Mouse (Mus musculus) heart, embryonic 13.5 days (tissue): ENCODE measurements around the gene Agap1. TPM values are rescaled to one million over a fixed set of nuclear protein-coding genes. Genes with fewer than 3 reads are reported as not detected.

Source experiments
- ATAC-seq: fragments of 200-750 bp; cut with Nextera tagmentation; 2 replicates; pipeline ENCODE4 v1.8.0; 2017; ENCODE audit warnings: moderate TSS enrichment; ENCODE audit not compliant: insufficient number of reproducible peaks, low FRiP score, low TSS enrichment; ENCODE audit errors: extremely low read depth
- H3K27ac ChIP-seq: fragments of 300-500 bp; sonication (generic); replicated peaks from 2 replicates; pipeline ENCODE4 v1.5.1; 2015; ENCODE audit warnings: moderate library complexity, mild to moderate bottlenecking, inconsistent platforms
- H3K27me3 ChIP-seq: fragments of 300-500 bp; sonication (generic); replicated peaks from 2 replicates; pipeline ENCODE4 v1.6.1; 2015; ENCODE audit warnings: mild to moderate bottlenecking, inconsistent platforms
- H3K36me3 ChIP-seq: fragments of 300-500 bp; sonication (generic); 2 replicates; pipeline ENCODE4 v1.6.1; 2015; ENCODE audit warnings: mild to moderate bottlenecking, inconsistent platforms
- H3K4me1 ChIP-seq: fragments of 300-500 bp; sonication (generic); 2 replicates; pipeline ENCODE4 v1.6.1; 2015; ENCODE audit warnings: inconsistent platforms
- H3K4me2 ChIP-seq: fragments of 300-500 bp; sonication (generic); 2 replicates; pipeline ENCODE4 v1.6.1; 2015; ENCODE audit warnings: inconsistent platforms, mild to moderate bottlenecking, moderate library complexity
- H3K4me3 ChIP-seq: fragments of 300-500 bp; sonication (generic); 2 replicates; pipeline ENCODE4 v1.5.1; 2015; ENCODE audit warnings: moderate library complexity, mild to moderate bottlenecking, inconsistent platforms
- H3K9ac ChIP-seq: fragments of 300-500 bp; sonication (generic); 2 replicates; pipeline ENCODE4 v1.6.1; 2015; ENCODE audit warnings: inconsistent platforms, mild to moderate bottlenecking, moderate library complexity
- H3K9me3 ChIP-seq: fragments of 300-500 bp; sonication (generic); 2 replicates; pipeline ENCODE4 v1.6.1; 2016; ENCODE audit warnings: inconsistent platforms
- WGBS: fragments of 180-500 bp; shearing (Covaris S2); methylation state at CpG from one replicate; pipeline ENCODE4 v1.1.7; 2015; ENCODE audit warnings: mixed read lengths; 5-methylcytosine and 5-hydroxymethylcytosine counted together
- polyA plus RNA-seq: library from polyadenylated mRNA; unstranded; fragments of >200 nt; fragmentation: Nextera tagmentation; extraction: Ambion mirVana; gene quantifications from 2 replicates; pipeline ENCODE4 v1.2.1, GENCODE M21; 2015

Gene Agap1
- polyA plus RNA-seq, 1 experiment from 2014 or later, result 7.1 TPM

DNA sequence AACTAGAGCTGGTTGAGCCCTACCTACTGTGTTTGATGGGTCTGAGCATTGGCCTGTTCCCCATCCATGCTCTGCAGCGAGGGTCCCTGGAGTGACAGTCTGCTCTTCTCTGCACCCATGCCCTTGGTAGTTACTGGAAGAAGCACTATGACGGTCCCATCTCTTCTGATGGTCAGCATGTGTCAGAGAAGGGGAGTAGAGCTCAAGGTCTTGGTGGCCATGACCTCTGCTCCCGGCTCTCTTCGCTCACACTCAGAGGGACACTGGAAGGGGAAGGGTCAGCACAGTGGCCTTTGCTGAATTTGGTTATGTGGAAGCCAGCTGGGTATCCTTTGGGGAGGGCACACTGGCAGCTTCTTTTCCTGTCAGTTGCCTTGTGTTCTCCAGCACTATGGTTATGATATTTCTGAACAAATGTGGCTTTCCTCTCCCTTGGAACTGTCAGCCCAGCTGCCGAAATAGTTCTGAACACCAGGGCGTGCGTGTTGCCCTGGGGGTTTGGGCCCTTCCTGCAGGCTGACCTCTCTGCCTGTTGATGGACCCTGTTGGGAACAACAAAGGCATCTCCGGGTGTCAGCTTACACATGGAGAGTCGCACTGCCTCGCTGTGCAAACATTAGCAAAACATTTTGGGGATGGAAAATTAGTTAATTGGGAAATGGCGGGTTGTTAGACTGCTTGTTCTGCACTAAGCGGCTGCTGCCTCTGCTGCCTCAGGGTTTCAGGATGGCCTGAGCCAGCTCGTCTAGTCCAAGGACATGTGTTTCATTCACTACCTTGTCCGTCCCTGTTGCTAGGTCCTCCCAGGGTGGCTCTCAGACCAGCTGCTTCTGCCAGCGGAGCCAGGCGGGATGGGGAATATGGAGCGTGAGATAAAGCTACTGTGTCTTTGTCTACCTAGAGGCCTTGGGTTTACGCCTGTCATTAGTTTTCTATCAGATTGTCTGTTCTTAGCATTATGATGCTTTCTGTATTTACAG is 93.2 kb downstream of the Agap1 start:
- H3K4me3 ChIP-seq, result no peak overlapping the region
- no peak overlapping the region for H3K4me2 ChIP-seq
- no peaks in the 10 kb centered on the region for H3K27me3 ChIP-seq
- no peaks in the 10 kb centered on the region for H3K9me3 ChIP-seq
- no peak overlapping the region for H3K27ac ChIP-seq
- H3K4me1 ChIP-seq, result peaks cover 56% of the 10 kb centered on the region
- no peak overlapping the region for H3K9ac ChIP-seq
- no peak for ATAC-seq
- 67% methylated on average over 18 of the region's 18 CpGs for WGBS
- H3K36me3 ChIP-seq, result no peaks in the 10 kb centered on the region

- H3K4me3 ChIP-seq, result no peak overlapping the region
- no peak overlapping the region for H3K9ac ChIP-seq
- H3K9me3 ChIP-seq, result no peaks in the 10 kb centered on the region
- no peak overlapping the region for H3K4me2 ChIP-seq
- H3K36me3 ChIP-seq, result no peaks in the 10 kb centered on the region
- no peak for ATAC-seq
- no peaks in the 10 kb centered on the region for H3K27me3 ChIP-seq
- 65% methylated on average over 25 of the region's 25 CpGs for WGBS
- H3K27ac ChIP-seq, result no peak overlapping the region
- H3K4me1 ChIP-seq, result peaks cover 60% of the 10 kb centered on the region
Observed at GRCm38 (mm10) chr1:89550061-89550869, 95.7 kb downstream of the Agap1 start.

- H3K27ac ChIP-seq, result no peak overlapping the region
- no peak for ATAC-seq
- no peaks in the 10 kb centered on the region for H3K36me3 ChIP-seq
- H3K4me1 ChIP-seq, result peaks cover 67% of the 10 kb centered on the region
- H3K27me3 ChIP-seq, result no peaks in the 10 kb centered on the region
- no peak overlapping the region for H3K4me3 ChIP-seq
- no peaks in the 10 kb centered on the region for H3K9me3 ChIP-seq
- no peak overlapping the region for H3K9ac ChIP-seq
- no peak overlapping the region for H3K4me2 ChIP-seq
- WGBS, result 35% methylated on average over 1 of the region's 1 CpGs
Observed at GRCm38 (mm10) chr1:89552470-89552869, 97.9 kb downstream of the Agap1 start.

GRCm38 (mm10) chr1:89553791-89554190 is 99.2 kb downstream of the Agap1 start:
- H3K9me3 ChIP-seq, result no peaks in the 10 kb centered on the region
- ATAC-seq, result no peak
- no peak overlapping the region for H3K27ac ChIP-seq
- no peak overlapping the region for H3K9ac ChIP-seq
- no peaks in the 10 kb centered on the region for H3K27me3 ChIP-seq
- H3K36me3 ChIP-seq, result no peaks in the 10 kb centered on the region
- peaks cover 67% of the 10 kb centered on the region for H3K4me1 ChIP-seq
- 72% methylated on average over 3 of the region's 3 CpGs for WGBS
- H3K4me2 ChIP-seq, result no peak overlapping the region
- H3K4me3 ChIP-seq, result no peak overlapping the region

DNA sequence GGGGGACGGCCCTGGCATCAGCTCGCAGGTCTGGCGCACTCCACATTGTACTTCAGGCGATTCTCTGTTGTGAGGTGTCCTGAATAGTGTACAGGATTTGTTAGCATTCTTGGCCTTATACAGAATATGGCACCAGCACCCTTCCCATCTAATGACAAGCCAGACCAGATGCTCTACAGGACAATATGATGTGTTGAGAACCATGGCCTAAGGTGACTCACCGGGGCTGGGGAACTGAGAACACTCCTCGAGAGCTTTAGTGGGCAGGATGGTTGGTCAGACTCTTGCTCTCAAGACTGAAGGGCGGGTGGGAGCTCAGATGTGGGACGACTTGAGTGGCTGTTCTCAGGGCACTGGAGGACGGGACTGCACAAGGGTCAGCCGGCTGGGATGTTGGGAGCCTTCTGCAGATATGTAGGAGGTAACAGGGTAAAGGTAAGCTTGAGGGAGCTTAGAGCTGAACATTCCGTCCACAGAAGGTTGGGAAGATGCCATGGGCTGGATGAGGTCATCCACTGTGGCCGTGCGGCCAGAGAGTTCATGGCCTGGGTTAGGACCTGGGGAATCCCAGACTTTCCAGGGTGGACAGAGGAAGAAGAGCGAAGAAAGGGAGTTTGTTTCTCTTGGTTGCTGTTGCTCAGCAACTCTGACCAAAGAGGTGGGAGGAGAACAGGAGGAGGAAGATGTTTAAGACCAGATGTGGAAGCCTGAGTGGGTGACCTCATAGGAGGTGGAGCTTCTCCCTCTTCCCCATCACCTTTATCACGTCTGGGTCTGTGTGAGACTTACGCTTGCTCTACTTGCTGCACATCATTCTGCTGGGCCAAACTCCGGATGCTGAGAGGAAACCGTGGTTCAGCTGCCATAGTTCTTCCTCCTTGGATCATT is 100.6 kb downstream of the Agap1 start:
- no peak overlapping the region for H3K9ac ChIP-seq
- H3K4me1 ChIP-seq, result peaks cover 63% of the 10 kb centered on the region
- no peaks in the 10 kb centered on the region for H3K27me3 ChIP-seq
- H3K4me2 ChIP-seq, result no peak overlapping the region
- H3K27ac ChIP-seq, result no peak overlapping the region
- 68% methylated on average over 18 of the region's 18 CpGs for WGBS
- no peak overlapping the region for H3K4me3 ChIP-seq
- H3K9me3 ChIP-seq, result no peaks in the 10 kb centered on the region
- no peaks in the 10 kb centered on the region for H3K36me3 ChIP-seq
- no peak for ATAC-seq

- Histone ChIP-seq H3K9ac (no peak overlapping the region), H3K4me1 (peaks cover 56% of the 10 kb centered on the region), H3K9me3 (no peaks in the 10 kb centered on the region), H3K36me3 (no peaks in the 10 kb centered on the region), H3K4me2 (no peak overlapping the region), H3K27me3 (no peaks in the 10 kb centered on the region), H3K27ac (no peak overlapping the region), H3K4me3 (no peak overlapping the region)
- no peak for ATAC-seq
- WGBS, result 75% methylated on average over 7 of the region's 7 CpGs
Observed at GRCm38 (mm10) chr1:89556006-89556405, 101.4 kb downstream of the Agap1 start.

DNA sequence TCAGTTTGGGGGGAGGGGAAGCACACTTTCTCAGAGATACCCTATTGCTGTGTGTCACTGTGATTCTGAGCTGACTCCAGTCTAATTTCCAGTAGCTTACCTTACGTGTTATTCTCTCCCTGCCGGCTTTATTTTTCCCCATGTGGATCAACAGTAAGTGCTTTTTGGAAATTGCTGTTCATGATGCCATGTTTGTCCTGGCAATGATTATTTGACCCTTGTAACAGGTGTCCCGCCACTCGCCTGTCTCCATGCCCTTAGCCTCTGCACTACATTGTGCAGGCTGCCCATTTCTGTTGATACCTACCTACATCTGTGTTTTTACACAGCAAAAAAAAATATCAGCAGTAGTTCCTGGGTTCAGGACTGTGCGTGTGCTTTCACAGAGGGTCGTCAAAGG is 102.8 kb downstream of the Agap1 start:
- H3K9me3 ChIP-seq, result no peaks in the 10 kb centered on the region
- no peak overlapping the region for H3K27ac ChIP-seq
- no peaks in the 10 kb centered on the region for H3K27me3 ChIP-seq
- H3K9ac ChIP-seq, result no peak overlapping the region
- H3K36me3 ChIP-seq, result no peaks in the 10 kb centered on the region
- peaks cover 56% of the 10 kb centered on the region for H3K4me1 ChIP-seq
- no peak overlapping the region for H3K4me2 ChIP-seq
- no peak for ATAC-seq
- H3K4me3 ChIP-seq, result no peak overlapping the region
- WGBS, result 60% methylated on average over 6 of the region's 6 CpGs

GRCm38 (mm10) chr1:89558080-89558479 is 103.5 kb downstream of the Agap1 start:
- Histone ChIP-seq H3K4me3 (no peak overlapping the region), H3K4me1 (peaks cover 58% of the 10 kb centered on the region), H3K4me2 (no peak overlapping the region), H3K9me3 (no peaks in the 10 kb centered on the region), H3K36me3 (no peaks in the 10 kb centered on the region), H3K27ac (no peak overlapping the region), H3K27me3 (no peaks in the 10 kb centered on the region), H3K9ac (no peak overlapping the region)
- ATAC-seq, result no peak
- 57% methylated on average over 1 of the region's 1 CpGs for WGBS

GRCm38 (mm10) chr1:89563399-89563798 is 108.8 kb downstream of the Agap1 start:
- H3K36me3 ChIP-seq, result no peaks in the 10 kb centered on the region
- peaks cover 73% of the 10 kb centered on the region for H3K4me1 ChIP-seq
- no peaks in the 10 kb centered on the region for H3K27me3 ChIP-seq
- ATAC-seq, result no peak
- no peaks in the 10 kb centered on the region for H3K9me3 ChIP-seq
- no peak overlapping the region for H3K4me3 ChIP-seq
- no peak overlapping the region for H3K27ac ChIP-seq
- WGBS, result 43% methylated on average over 4 of the region's 4 CpGs
- H3K4me2 ChIP-seq, result no peak overlapping the region
- H3K9ac ChIP-seq, result no peak overlapping the region

DNA sequence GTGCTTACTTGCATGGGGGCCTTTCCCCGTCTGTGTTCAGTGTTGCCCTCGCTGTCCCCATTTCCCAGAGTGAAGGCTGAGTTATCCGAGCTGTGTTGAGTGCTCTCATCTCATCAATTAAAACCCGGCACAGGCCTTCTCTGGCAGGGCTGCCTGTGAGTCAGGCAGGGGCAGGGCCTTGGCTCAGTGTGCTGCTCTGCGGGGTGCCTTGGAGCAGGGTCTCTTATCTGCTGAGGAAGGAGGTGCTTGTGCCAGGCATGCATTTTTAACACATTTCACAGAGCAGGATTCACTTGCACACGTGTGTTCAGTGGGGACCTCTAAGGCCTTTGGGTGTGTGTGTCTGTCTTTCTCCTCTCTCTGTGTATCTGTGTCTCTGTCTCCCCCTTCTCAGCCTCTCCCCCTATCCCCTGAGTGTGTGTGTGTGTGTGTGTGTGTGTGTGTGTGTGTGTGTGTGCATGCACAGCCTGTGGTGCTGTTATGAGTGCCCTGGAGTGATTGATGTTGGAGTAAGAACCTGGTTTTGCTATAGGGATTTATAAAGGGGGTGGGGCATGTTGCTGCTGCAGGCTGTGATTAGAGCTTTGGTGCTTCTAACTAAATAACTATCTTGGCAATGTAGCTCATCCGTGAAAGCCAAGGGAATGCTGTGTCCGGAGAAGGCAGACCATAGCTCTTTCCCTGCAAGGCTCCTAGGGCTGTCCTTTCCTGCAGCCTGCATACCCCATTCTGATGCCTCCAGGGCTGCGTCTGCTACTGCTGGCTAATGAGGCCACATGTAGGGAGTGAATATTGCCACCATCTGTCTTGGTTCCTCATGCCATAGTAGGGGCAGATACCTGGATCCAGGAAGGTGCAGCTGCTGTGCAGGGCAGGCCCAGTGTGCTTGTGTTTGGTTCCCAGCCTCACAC is 112.2 kb downstream of the Agap1 start:
- ATAC-seq, result no peak
- Histone ChIP-seq H3K9ac (0 out of 2 replicates have a peak overlapping the region, but pooled peaks have one; percentile 19), H3K27me3 (no peaks in the 10 kb centered on the region), H3K27ac (peak overlapping the region; percentile 15; the same call in 1 of the 2 replicates), H3K4me3 (no peak overlapping the region), H3K9me3 (no peaks in the 10 kb centered on the region), H3K36me3 (no peaks in the 10 kb centered on the region), H3K4me2 (no peak overlapping the region), H3K4me1 (peaks cover 94% of the 10 kb centered on the region)
- WGBS, result 22% methylated on average over 9 of the region's 9 CpGs
